ENCODE assay signal across 9 mouse cellular contexts in genomic region chr7:140082242-140082678, GRCm38 (mm10). TPM values are rescaled to one million over a fixed set of nuclear protein-coding genes. Genes with fewer than 3 reads are reported as not detected.
DNase-seq lines count a peak whose midpoint lies in the region; ATAC-seq lines count a peak whose summit lies in the region.
"Had no signal": no experiment of that assay in that cellular context is flagged by ENCODE, and none has a peak within 500 bp of the region (broad histone marks: within the 10 kb centered on the region; RNA-seq: fewer than 3 reads in every experiment).

Gene Caly, minus strand, starts transcription at chr7:140082548.

- H3K9ac ChIP-seq in intestine, embryonic 16.5 days (ENCODE audit: low read depth, low read length): no peak within 1 kb of the TSS

- H3K27me3 ChIP-seq in intestine, embryonic 16.5 days (replicated peaks; ENCODE audit: control insufficient read depth, insufficient read depth, low read length): peaks cover 26% of the 10 kb centered on the region

- ATAC-seq in erythroblast, adult 5-6 weeks (replicated peaks; ENCODE audit: low FRiP score, poor library complexity, severe bottlenecking): 0 out of 2 replicates have a peak, but pooled peaks have one; percentile 41
- 0 out of 2 replicates have a peak, but pooled peaks have one; percentile 45 for ATAC-seq in intestine, embryonic 16.5 days

- H3K27ac ChIP-seq in intestine, embryonic 16.5 days (ENCODE audit: low read length): no peak within 1 kb of the TSS

- peak; percentile 46 for DNase-seq in adrenal gland, postnatal 10 days
- DNase-seq in adrenal gland, adult 2 months: no peak
- peak; percentile 97 for DNase-seq in brain, adult 2 months (ENCODE audit: low read depth, low spot score)
- DNase-seq in liver: peak; percentile 27
- peak; percentile 88 for DNase-seq in retina, postnatal 1 day
- DNase-seq in gastrocnemius, postnatal 4 days (ENCODE audit: low spot score in 2 of 2): no peak

- H3K4me1 ChIP-seq in intestine, embryonic 16.5 days (ENCODE audit: control insufficient read depth, insufficient read depth, low read length): peaks cover 3% of the 10 kb centered on the region

- no peaks in the 10 kb centered on the region for H3K9me3 ChIP-seq in intestine, embryonic 16.5 days (ENCODE audit: control insufficient read depth, low read length)

- 5% methylated on average over 18 of the region's 18 CpGs for WGBS in intestine, embryonic 16.5 days

- no peak within 1 kb of the TSS for H3K4me3 ChIP-seq in intestine, embryonic 16.5 days (ENCODE audit: low read length)

- H3K36me3 ChIP-seq in intestine, embryonic 16.5 days (ENCODE audit: control insufficient read depth, insufficient read depth, low read length): no peaks in the 10 kb centered on the region

- H3K4me2 ChIP-seq in intestine, embryonic 16.5 days (ENCODE audit: low read depth, low read length): no peak within 1 kb of the TSS

RNA-seq across cellular contexts. Expression of gene Caly, which starts in this region (rescaled TPM):
- 1 to 10 TPM; 4.9 to 6.6 TPM for total RNA-seq in adrenal gland, postnatal 10 days (2021)
- 1 to 10 TPM; 5.7 to 5.9 TPM for total RNA-seq in adrenal gland, adult 2 months (2021)
- polyA plus RNA-seq in adrenal gland, adult 2 months (2012; rRNA removed): 13.9 and 21.2 TPM in 2 replicates
- total RNA-seq in erythroblast, adult 5-6 weeks (2015; ENCODE audit: low replicate concordance): not detected in 2 replicates
- not detected in 2 replicates for total RNA-seq in erythroblast, adult 5-6 weeks (2017; ENCODE audit: low replicate concordance)
- 3.0 and 3.1 TPM in 2 replicates for polyA plus RNA-seq in intestine, embryonic 16.5 days (2015; fragmentation: Nextera tagmentation; extraction: Ambion mirVana)
- not detected for total RNA-seq in gastrocnemius, postnatal 4 days (2021)
- total RNA-seq: heart, postnatal 14 days had no signal

Comparison
In these comparisons a context has a peak if more than half of its experiments do, and no peak if none do; other contexts are left out.
1. RNA of gene Caly (total RNA-seq): 4.9 to 6.6 TPM in adrenal gland, postnatal 10 days and 5.7 to 5.9 TPM in adrenal gland, adult 2 months; not detected in gastrocnemius, postnatal 4 days and not detected in erythroblast, adult 5-6 weeks; every median in the first group is over 4 times any median in the second.
2. DNase-seq: peak in adrenal gland, postnatal 10 days (single experiment), brain, adult 2 months (single experiment), liver (single experiment) and retina, postnatal 1 day (single experiment); none in adrenal gland, adult 2 months (single experiment) and gastrocnemius, postnatal 4 days (0 of 2).
3. Peak in ATAC-seq in erythroblast, adult 5-6 weeks; RNA of the gene not detected or under 1 TPM.